Mouse (Mus musculus): ENCODE measurements at regions not wholly inside any gene's neighbourhood (a gene's known extent, or its start where the extent isn't known, plus 50 kb on each side); places are given as distances from the start of the nearest gene placed in this dataset.
A peak's percentile ranks its signal among the peaks of the same experiment; 100 is the strongest.

GRCm38 (mm10) chr15:11479166-11479944 is 79.9 kb upstream of the Tars start:
- peak; percentile 33; the same call in 1 of the 2 replicates for TF ChIP-seq CTCF (IDR thresholded peaks at IDR 0.05; ENCODE audit: low read depth)
- no peak for TF ChIP-seq EP300 (optimal IDR thresholded peaks at IDR 0.05)

All from stomach, postnatal 0 days (tissue).